Mouse (Mus musculus): Measurements from ENCODE around the gene Baz2b.
"Not testable (repeated sequence)": the region's sequence is repeated elsewhere in the genome, so short reads cannot be mapped to it uniquely, and the experiment has no call there.

- not testable (repeated sequence) for TF ChIP-seq CTCF (conservative IDR thresholded peaks at IDR 0.05; ENCODE audit: low read length); NANOG (IDR thresholded peaks at IDR 0.05; ENCODE audit: borderline replicate concordance, low read length)
These were observed 135.8 kb downstream of the Baz2b start for GRCm38 (mm10) chr2:60073798-60074197.
